Mouse (Mus musculus) thymus, postnatal 0 days (tissue): ENCODE data around the gene Ankib1. TPM values are rescaled to one million over a fixed set of nuclear protein-coding genes. Genes with fewer than 3 reads are reported as not detected.
"Not testable (repeated sequence)": the region's sequence is repeated elsewhere in the genome, so short reads cannot be mapped to it uniquely, and the experiment has no call there.

Source experiments
- DNase-seq: peaks from one replicate; pipeline ENCODE4 v3.0.0-alpha.2; 2015; ENCODE audit warnings: low spot score
- polyA plus RNA-seq: library from polyadenylated mRNA; unstranded; fragments of >200 nt; fragmentation: Nextera tagmentation; extraction: Ambion mirVana; gene quantifications from 2 replicates; pipeline ENCODE4 v1.2.1, GENCODE M21; 2015

Ankib1 gene
- polyA plus RNA-seq, 1 experiment from 2014 or later: 11.1 TPM

GRCm38 (mm10) chr5:3725491-3725890 lies 77.2 kb downstream of the Ankib1 start:
- DNase-seq: no peak

GRCm38 (mm10) chr5:3723415-3723814 lies 79.3 kb downstream of the Ankib1 start:
- no peak for DNase-seq

GRCm38 (mm10) chr5:3722873-3723272 lies 79.9 kb downstream of the Ankib1 start:
- no peak for DNase-seq

- DNase-seq: no peak
Measured at GRCm38 (mm10) chr5:3719371-3719770, 83.4 kb downstream of the Ankib1 start.

- DNase-seq: no peak
Measured at GRCm38 (mm10) chr5:3715800-3716199, 86.9 kb downstream of the Ankib1 start.

- no peak for DNase-seq
Measured at GRCm38 (mm10) chr5:3702180-3702579, 100.5 kb downstream of the Ankib1 start.

- DNase-seq: no peak
Measured at GRCm38 (mm10) chr5:3700025-3700424, 102.7 kb downstream of the Ankib1 start.

GRCm38 (mm10) chr5:3696031-3696430 lies 106.7 kb downstream of the Ankib1 start:
- DNase-seq: no peak

DNA sequence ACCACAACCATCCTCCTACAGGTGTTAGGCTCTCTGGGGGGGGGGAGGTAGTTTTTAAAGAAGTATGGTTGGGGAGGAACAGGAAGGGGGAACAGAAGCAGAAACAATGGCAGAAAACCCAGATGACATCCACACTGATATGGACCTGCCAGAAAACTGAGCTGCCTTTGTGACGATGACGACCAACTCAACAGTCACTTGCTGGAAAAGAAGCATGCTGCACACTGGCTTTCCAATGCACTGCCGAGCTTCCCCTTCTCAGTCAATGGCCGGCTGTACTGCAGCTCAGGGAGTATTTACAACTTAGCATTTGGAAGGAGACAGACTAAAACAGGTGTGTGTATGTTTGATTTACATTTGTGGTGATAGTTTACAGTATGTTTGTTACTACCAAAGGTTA lies 107.5 kb downstream of the Ankib1 start:
- no peak for DNase-seq

DNA sequence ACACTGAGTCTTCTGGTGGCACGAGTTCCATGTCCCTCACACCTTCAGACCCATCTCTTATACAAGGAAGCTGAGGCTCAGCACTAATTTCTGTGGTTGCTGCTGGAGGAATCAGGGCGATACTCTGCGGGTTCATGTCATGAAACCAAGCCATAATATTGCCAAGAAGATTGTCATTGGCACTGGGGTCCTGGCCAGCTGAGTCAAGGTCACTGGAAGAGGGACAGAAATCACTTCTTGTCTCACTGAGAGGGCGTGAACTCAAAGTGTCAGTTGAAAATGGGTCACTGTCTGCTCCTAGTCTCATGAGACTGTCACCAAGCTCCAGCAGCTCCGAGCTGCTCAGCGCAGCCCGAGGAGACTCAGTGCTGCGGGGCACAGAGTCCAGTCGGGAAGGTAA lies 109.8 kb downstream of the Ankib1 start:
- no peak for DNase-seq

- no peak for DNase-seq
Measured at GRCm38 (mm10) chr5:3691283-3691682, 111.4 kb downstream of the Ankib1 start.

DNA sequence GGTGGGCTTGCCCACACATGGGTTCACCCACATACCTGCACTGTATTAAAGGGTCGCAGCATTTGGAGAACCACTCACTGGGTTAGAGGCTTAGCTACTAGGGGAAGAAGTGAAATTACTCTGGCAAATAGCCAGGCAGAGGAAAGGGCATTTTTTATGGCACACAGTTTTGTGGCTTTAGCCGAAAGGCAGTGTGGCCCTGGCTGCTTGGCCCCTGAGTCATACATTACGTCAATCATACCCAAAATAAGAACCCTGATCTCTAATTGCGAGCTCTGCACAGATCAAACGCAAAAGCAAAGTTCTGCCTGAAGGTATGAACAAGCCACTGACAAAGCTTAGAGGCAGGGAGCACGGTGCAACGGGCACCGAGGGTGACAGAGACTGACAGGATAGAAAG lies 114.4 kb downstream of the Ankib1 start:
- no peak for DNase-seq

DNA sequence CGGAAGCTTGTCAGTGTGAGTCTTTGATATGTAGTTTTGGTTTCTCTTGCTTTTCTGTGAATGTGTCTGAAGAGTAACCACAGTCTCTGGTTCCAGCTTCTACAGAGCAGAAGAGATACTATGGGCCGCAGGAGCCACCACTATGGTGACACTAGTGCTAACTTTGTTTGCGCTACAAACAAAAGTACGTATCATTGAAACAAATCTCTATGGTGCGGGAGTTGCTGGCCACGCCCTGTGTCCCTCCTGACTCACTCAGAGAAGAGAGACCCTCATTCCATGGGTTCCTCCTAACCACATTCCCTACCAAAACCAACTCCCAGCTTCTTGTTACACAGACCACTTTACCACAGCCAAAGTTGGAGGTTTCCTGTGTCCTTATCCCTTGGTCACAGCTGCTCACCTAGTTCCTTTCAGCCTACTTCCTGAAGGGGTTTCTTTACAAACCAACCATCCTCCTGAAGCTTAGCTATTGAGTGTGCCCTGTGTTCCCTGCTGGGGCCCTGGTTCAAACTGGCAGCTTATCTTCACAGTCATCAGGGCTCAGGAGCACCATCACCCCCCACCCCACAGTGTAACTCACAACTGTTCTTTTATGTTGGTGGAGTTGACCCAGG lies 132.7 kb downstream of the Ankib1 start:
- peak; percentile 54 for DNase-seq

GRCm38 (mm10) chr5:3666585-3666984 lies 136.1 kb downstream of the Ankib1 start:
- DNase-seq: peak; percentile 38

DNA sequence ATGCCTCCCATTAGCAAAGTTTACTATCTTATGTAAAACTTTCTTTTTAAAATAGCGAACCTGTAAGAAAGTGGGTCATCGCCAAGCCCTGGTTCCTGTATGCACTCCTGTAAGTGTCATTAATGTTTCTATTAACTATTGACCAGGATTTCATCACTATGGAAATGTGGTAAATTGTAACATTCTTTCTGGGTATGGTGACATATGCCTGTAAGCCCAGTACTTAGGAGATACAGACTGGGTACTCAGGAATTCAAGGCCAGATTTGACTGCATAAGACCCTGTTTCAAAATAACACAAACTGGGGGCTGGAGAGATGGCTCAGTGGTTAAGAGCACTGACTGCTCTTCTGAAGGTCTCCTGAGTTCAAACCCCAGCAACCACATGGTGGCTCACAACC lies 137.5 kb downstream of the Ankib1 start:
- DNase-seq: no peak

DNA sequence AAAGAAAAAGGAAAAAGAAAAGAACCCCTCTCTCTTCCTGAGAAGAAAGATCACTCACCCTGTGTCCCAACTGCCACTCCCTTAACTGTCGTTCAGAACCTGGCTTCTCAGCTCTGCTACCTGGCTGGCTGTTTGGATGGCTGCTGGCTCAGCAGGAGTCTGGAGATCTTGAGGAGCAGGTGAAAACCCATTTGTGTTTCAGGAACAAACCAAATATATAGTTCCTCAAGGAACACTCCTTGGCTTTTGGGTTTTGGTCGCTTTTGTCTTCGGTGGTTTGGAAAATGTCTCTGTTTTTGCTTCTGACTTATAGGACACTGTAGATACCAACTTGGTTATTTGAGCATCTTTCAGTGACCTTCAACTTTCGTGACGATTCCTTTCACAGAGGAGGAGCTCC lies 145.6 kb downstream of the Ankib1 start, which contains the start of gene Gatad1:
TSS of gene Gatad1 (minus strand) at position 101 of the 400 bp plus-strand sequence.
- no peak for DNase-seq

- DNase-seq: no peak
Measured at GRCm38 (mm10) chr5:3653801-3654200, 148.9 kb downstream of the Ankib1 start.

DNA sequence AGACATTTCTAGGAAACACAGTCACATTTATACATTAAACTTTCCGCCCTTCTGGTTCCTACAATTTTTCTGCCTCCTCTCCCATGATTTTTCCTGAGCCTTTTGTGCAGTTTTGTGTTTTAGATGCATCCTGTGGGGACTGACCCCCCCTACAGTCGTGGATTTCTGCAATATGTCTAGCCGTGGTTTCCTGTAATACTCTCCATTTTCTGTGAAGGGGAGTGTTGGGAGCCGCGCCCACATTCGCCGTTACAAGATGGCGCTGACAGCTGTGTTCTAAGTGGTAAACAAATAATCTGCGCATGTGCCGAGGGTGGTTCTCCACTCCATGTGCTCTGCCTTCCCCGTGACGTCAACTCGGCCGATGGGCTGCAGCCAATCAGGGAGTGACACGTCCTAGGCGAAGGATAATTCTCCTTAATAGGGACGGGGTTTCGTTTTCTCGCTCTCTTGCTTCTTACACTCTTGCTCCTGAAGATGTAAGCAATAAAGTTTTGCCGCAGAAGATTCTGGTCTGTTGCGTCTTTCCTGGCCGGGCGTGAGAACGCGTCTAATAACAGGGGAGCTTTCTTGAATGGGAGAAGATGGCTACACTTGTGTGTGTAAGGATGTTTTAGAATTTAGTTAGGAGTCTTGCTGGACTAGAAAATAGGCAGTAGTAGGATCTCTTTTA lies 149.7 kb downstream of the Ankib1 start:
- not testable (repeated sequence) for DNase-seq

DNA sequence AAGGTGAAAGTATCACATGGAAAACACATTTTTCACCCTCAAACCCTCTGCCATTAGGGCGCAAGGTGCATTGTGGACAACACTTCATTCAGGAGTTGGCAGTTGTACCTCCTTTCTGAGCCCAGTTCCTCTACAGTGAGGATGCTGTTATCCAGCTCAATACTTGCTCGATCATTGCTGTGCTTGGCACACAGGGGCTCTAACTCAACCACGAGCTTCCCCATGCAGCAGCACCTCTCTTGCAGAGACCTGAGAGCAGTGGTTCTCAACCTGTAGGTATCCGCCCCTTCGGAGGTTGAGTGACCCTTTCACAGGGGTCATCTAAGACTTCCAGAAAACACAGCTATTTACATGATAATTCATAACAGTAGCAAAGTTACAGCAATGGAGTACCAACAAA lies 151.1 kb downstream of the Ankib1 start:
- DNase-seq: no peak

GRCm38 (mm10) chr5:3650881-3651280 lies 151.8 kb downstream of the Ankib1 start, which contains the start of gene Tmbim7:
Gene Tmbim7 (plus strand): TSS chr5:3651181.
- no peak for DNase-seq

GRCm38 (mm10) chr5:3648849-3649210 lies 153.9 kb downstream of the Ankib1 start:
- no peak for DNase-seq

DNA sequence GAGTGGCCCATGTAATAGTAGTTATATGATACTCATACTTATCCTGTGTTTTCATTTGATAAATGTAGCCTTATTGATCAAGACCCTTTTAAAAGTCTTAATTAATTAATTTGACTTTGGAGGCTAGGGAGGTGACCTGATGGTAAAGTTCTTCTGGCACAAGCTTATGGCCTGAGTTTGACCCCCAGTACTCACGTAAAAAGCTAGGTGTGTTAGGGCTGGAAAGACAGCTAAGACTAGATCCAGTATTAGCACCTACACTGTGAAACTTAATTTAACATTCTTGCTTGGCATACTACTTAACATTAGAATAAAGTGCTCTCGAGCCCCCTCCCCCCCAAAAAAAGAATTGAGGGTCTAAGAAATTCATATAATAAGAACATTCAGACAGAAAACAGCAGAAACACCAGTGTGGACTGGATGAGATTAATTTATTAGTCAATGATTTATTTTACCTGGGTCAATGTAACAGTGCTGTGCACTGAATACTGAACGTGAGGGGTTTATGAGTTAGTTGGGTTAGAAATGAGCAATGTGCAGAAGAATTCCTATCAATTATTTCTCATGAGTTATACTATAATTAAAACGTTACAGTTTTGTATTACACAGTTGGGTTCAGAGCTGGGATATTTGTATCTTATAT lies 154.4 kb downstream of the Ankib1 start:
- no peak for DNase-seq

DNA sequence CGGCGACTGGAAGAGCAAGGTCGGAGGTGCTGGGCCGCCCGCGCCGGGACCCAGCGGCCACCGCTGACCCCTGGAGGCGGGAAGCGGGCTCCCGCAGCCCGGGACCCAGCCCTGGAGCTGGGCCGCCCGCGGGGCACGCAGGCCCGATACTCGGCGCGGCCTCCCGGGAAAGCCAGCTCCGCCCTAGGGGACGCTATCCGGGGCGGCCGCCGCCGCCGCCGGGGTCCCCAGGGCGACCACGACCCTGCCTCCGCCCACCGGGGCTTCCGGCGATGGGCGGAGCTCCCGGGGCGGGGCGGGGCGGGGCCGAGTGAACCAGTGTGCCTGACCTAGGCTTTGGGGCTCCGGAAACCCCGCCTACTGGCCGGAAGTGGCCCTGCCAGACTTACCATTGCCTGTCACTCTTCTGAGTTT lies 155.0 kb downstream of the Ankib1 start:
- peak; percentile 93 for DNase-seq
